Comparison of ENCODE assay signal across 24 mouse cellular contexts in genomic region chr2:158285655-158286054, GRCm38 (mm10). TPM values are rescaled to one million over a fixed set of nuclear protein-coding genes. Genes with fewer than 3 reads are reported as not detected.
DNase-seq lines count a peak whose midpoint lies in the region; ATAC-seq lines count a peak whose summit lies in the region.
"Had no signal": no experiment of that assay in that cellular context is flagged by ENCODE, and none has a peak within 500 bp of the region (broad histone marks: within the 10 kb centered on the region; RNA-seq: fewer than 3 reads in every experiment).

No protein-coding gene starts in this region.

- no peaks in the 10 kb centered on the region for H3K27me3 ChIP-seq in kidney, embryonic 14.5 days (ENCODE audit: control insufficient read depth, insufficient read depth, low read length)
- peaks cover 16% of the 10 kb centered on the region for H3K27me3 ChIP-seq in liver, embryonic 12.5 days (replicated peaks)
- H3K27me3 ChIP-seq: hindbrain, embryonic 15.5 days had no signal

- H3K9me3 ChIP-seq in kidney, embryonic 14.5 days (ENCODE audit: control insufficient read depth, low read length), result no peaks in the 10 kb centered on the region
- H3K9me3 ChIP-seq in liver, embryonic 12.5 days (replicated peaks), result no peaks in the 10 kb centered on the region
- H3K9me3 ChIP-seq: forebrain, embryonic 12.5 days; heart, embryonic 13.5 days; hindbrain, embryonic 15.5 days; limb, embryonic 10.5 days; megakaryocyte, embryonic 14.5 days had no signal

- DNase-seq in cerebellum, postnatal 10 days, result peak; percentile 45 to 62
- DNase-seq in cerebellum, postnatal 14 days, result no peak
- DNase-seq in kidney, postnatal 14 days, result peak; percentile 24
- DNase-seq in MN1 (ENCODE audit: low spot score), result peak; percentile 14
- DNase-seq in thymus, postnatal 25 days, result no peak
- DNase-seq: adrenal gland, postnatal 36 days; cerebellum, adult 8-10 months; gastrocnemius, adult 2 months; heart, postnatal 36 days; lung, adult 18-20 months; midbrain, embryonic 14.5 days had no signal

- no peak overlapping the region for H3K4me2 ChIP-seq in kidney, embryonic 14.5 days (replicated peaks; ENCODE audit: low read depth, low read length)
- H3K4me2 ChIP-seq in liver, embryonic 12.5 days, result no peak overlapping the region
- H3K4me2 ChIP-seq: forebrain, embryonic 12.5 days; heart, embryonic 13.5 days; hindbrain, embryonic 15.5 days had no signal

- ATAC-seq in kidney, embryonic 14.5 days (ENCODE audit: low FRiP score, low TSS enrichment), result no peak
- 0 out of 2 replicates have a peak, but pooled peaks have one; percentile 24 for ATAC-seq in liver, embryonic 12.5 days
- no peak for ATAC-seq in cerebellum, adult (ENCODE audit: insufficient number of reproducible peaks, low FRiP score, low TSS enrichment)
- ATAC-seq: intestine, embryonic 16.5 days had no signal

- H3K4me3 ChIP-seq in kidney, embryonic 14.5 days (ENCODE audit: low read length), result no peak overlapping the region
- no peak overlapping the region for H3K4me3 ChIP-seq in liver, embryonic 12.5 days
- H3K4me3 ChIP-seq: forebrain, embryonic 12.5 days; gastrocnemius, adult 2 months; heart, embryonic 13.5 days; hindbrain, embryonic 15.5 days; limb, embryonic 10.5 days; megakaryocyte, embryonic 14.5 days; myocyte had no signal

- H3K36me3 ChIP-seq in kidney, embryonic 14.5 days (ENCODE audit: control insufficient read depth, insufficient read depth, low read length), result no peaks in the 10 kb centered on the region
- no peaks in the 10 kb centered on the region for H3K36me3 ChIP-seq in liver, embryonic 12.5 days
- H3K36me3 ChIP-seq: forebrain, embryonic 12.5 days; heart, embryonic 13.5 days; hindbrain, embryonic 15.5 days; limb, embryonic 10.5 days had no signal

- H3K9ac ChIP-seq in kidney, embryonic 14.5 days (ENCODE audit: low read depth, low read length), result no peak overlapping the region
- no peak overlapping the region for H3K9ac ChIP-seq in liver, embryonic 12.5 days
- H3K9ac ChIP-seq: forebrain, embryonic 12.5 days; heart, embryonic 13.5 days; hindbrain, embryonic 15.5 days had no signal

- no peak overlapping the region for H3K27ac ChIP-seq in kidney, embryonic 14.5 days (ENCODE audit: low read depth, low read length)
- no peak overlapping the region for H3K27ac ChIP-seq in liver, embryonic 12.5 days
- H3K27ac ChIP-seq: forebrain, embryonic 12.5 days; gastrocnemius, adult 2 months; heart, embryonic 13.5 days; hindbrain, embryonic 15.5 days; limb, embryonic 10.5 days; stomach, postnatal 0 days had no signal

- no peaks in the 10 kb centered on the region for H3K4me1 ChIP-seq in kidney, embryonic 14.5 days (ENCODE audit: control insufficient read depth, insufficient read depth, low read length)
- peaks cover 6% of the 10 kb centered on the region; the same call in 1 of the 2 replicates for H3K4me1 ChIP-seq in liver, embryonic 12.5 days

- 49% methylated on average over 6 of the region's 6 CpGs for WGBS in kidney, embryonic 14.5 days
- 60% methylated on average over 5 of the region's 6 CpGs for WGBS in liver, embryonic 12.5 days (ENCODE audit: insufficient replicate concordance)

RNA-seq across cellular contexts. Expression of gene Lbp, which starts 20.6 kb away (rescaled TPM):
- polyA plus RNA-seq in kidney, embryonic 14.5 days (2014; fragmentation: Nextera tagmentation; extraction: Ambion mirVana), result 26.4 and 30.9 TPM in 2 replicates
- 12.9 and 14.4 TPM in 2 replicates for polyA plus RNA-seq in liver, embryonic 12.5 days (2016; fragmentation: Nextera tagmentation; extraction: Ambion mirVana)

RNA-seq across cellular contexts. Expression of gene Bpi, which starts 27.8 kb away (rescaled TPM):
- polyA plus RNA-seq in kidney, embryonic 14.5 days (2014; fragmentation: Nextera tagmentation; extraction: Ambion mirVana), result 0.19 TPM in 1 of 2 replicates, not detected in the other
- polyA plus RNA-seq in liver, embryonic 12.5 days (2016; fragmentation: Nextera tagmentation; extraction: Ambion mirVana), result not detected in 2 replicates
- polyA plus RNA-seq: cortical plate, adult 2 months; embryonic facial prominence, embryonic 11.5 days; forebrain, embryonic 12.5 days; heart, embryonic 13.5 days; hindbrain, embryonic 15.5 days; intestine, embryonic 16.5 days; limb, embryonic 10.5 days; midbrain, embryonic 14.5 days; myocyte; stomach, postnatal 0 days had no signal

RNA-seq across cellular contexts. Expression of gene D630003M21Rik, which starts 56.6 kb away (rescaled TPM):
- 3.7 and 5.2 TPM in 2 replicates for polyA plus RNA-seq in kidney, embryonic 14.5 days (2014; fragmentation: Nextera tagmentation; extraction: Ambion mirVana)
- 0.31 and 0.39 TPM in 2 replicates for polyA plus RNA-seq in liver, embryonic 12.5 days (2016; fragmentation: Nextera tagmentation; extraction: Ambion mirVana)

Comparison
In these comparisons a context has a peak if more than half of its experiments do, and no peak if none do; other contexts are left out.
1. DNase-seq: peak in cerebellum, postnatal 10 days (2 of 2), kidney, postnatal 14 days (single experiment) and MN1 (single experiment); none in cerebellum, postnatal 14 days (0 of 2) and thymus, postnatal 25 days (single experiment).